Mouse (Mus musculus) ovary, postnatal 10 days (tissue): ENCODE data around the gene Tuba1a.
"Not testable (repeated sequence)": the region's sequence is repeated elsewhere in the genome, so short reads cannot be mapped to it uniquely, and the experiment has no call there.

Experiments
- DNase-seq: peaks from one replicate; pipeline ENCODE4 v3.0.0; 2022; ENCODE audit warnings: low spot score

The Tuba1a gene

DNA sequence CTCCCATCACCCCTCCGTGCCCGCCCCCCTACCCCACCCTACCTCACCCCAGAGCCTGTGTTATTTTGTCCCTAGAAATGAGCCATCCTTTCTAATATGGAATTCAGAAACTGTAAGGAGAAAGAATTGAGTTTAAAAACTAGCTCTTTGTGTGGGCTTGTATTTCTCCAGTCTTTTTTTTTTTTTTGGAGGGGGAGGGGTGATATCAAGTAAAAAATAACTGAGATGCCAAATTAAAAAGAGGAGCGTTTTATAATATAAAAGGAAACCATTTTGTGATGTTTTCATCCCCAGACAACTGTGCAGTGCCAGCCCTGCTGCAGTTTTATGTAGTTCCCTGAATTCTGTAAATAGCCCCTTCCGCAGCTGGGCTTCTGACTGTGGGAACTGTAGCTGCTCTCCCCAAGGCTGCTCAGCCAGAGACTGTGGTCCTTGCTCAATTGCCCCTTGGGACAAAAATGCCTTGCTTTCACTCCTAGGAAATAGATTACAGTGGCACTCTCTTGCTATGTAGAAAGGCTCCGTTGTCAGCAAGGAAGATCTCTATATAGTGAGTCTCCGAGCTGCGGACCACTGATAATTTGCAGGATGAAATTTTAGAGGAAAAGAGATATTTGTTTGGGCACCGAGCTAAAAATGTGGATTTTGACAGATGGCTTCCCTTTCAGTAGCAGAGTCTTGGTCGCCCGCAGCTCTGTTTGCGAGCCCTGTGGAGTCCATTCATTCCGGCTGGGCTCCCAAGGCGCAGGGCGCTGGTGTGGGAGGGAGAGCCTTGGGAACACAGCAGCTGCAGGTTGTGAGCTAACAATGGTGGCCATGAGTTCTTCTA, 1.1 kb upstream of the Tuba1a start:
- DNase-seq = no peak

DNA sequence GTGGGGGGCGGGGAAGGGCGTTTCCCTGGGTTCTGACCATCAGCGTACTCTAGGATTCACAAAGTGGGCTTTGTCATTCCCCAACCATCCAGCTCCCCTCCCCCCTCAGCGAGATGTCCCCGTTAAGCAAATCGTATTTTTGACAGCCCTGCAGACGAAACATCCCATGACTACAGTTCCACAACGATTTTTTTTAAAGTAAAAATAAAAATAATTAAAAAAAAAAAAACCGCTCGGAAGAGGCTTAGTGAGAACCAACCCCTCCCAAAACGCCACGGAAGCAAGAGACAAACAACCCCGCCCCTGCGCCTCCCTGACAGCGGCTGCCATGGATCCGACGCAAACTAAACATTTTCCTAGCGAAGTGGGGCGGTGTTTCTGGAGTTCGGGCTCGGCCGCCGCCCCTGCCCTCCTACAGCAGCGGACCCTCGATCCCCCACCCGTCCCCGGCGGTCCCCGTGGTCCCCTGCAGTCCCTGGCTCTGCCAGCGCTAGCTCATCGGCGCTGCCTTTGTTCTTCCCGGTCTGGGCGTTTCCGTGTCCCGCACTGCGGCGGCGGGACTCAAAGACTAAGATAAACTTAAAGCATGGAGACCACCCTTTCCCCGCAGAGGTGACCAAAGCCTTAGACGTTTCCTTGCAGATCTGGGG, 627 bp downstream of the Tuba1a start:
- no peak for DNase-seq

DNA sequence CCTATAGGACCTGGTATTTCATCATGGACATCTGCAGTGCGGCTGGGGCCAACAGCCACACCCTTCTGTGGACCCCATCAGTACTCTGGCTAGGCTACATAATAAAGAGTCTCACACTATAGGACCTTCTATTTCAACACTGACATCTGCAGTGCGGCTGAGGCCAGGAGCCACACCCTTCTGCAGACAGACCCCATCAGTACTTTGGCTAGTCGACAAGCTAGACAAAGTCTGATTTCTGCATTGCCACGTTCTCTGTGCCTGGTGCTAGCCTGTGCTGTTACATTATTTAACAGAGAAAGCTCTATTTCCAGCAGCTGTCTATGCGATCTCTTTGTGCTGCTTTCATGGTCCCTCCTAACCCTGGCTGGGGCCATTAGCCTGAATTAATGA, 1.4 kb downstream of the Tuba1a start:
- no peak for DNase-seq

DNA sequence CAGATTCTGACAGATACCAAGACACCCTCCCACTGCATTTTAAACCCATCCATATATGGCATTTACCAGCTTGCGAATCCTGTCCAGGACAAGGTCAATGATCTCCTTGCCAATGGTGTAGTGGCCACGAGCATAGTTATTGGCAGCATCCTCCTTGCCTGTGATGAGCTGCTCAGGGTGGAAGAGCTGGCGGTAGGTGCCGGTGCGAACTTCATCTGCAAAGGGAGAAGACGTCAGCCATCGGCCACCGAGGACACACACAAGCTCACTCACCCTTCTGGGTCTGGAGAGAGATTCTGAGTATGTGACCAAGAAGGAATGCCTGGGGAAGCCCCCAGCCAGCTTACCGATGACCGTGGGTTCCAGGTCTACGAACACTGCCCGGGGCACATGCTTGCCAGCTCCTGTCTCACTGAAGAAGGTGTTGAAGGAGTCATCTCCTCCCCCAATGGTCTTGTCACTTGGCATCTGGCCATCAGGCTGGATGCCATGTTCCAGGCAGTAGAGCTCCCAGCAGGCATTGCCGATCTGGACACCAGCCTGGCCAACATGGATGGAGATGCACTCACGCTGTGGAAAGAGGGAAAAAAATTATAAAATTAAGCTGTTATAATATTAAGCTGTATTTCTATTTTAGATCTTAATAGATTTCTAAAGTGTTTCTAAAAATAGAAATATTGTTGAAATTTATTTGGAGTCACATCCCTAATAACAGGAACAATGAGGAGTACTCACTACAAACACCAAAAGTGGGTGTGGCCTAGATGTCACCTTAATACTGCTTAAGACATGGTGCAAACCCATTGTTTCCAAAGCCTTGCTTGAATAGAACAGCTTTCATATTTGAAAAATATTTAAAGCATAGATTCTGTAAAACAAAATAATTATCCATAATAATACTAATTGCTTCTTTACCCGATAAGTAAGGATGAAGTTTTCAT, 2.1 kb downstream of the Tuba1a start:
- not testable (repeated sequence) for DNase-seq

DNA sequence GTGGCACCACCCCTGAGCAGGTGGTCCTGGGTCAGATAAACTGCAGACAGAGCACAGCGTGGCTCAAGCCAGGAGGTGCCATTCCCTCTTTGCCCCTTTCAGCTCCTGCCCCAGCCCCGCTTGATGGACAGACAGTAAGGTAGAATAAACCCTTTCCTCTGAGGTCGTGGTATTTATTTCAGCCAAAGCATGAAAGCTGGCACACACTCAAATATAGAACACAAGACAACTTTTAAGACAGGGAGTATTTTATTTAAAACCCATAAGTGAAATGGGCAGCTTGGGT, 4.0 kb downstream of the Tuba1a start:
- DNase-seq = no peak

DNA sequence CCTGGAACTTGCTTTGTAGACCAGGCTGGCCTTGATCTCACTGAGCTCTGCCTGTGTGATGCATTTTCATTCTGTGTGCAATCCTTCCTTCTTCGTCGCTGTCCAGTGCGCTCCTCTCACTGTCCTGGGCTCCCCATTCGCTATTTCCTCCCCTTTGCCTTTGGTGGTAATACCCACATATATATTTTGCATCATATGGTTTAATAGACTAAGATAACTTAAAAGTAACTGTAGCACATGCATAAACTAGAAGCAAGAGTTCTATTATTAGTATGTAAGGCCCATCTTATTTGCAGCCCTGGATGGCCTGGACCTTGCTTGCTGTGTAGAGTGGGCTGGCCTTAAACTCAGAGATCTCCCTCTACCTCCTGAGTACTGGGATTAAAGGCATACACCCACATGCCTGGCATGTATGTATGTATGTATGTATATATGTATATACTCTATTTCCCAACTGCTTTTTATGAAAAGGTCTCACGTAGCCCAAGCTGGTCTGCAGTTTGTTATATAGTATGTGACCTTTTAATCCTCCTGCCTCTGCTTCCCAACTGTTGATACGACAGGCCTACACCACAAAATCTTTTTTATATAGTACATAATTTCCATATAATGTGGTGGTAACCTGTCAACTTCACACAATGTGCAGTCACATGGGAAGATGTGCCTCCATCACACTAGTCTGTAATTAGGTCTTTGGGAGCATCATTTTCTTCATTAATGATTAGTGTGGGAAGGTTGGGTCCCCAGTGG, 4.5 kb downstream of the Tuba1a start:
- no peak for DNase-seq

DNA sequence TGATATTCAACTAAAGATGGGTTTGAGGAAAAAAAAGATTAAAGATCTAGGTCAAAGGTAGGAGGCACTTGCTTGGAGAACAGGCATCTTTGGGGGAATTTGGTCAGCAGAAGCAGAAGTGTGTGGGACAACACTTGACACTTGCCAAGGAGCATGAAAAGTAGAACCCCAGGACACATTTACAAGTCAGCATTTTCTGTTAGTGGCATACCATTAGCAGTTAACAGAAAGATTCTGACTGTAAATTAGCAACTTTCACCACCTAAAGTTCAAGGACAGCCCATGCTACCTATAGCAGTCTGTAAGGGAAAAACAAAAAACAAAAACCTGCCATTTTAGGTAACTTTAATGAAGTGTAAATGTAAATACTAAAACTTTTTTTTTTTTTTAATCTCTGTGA, 5.1 kb downstream of the Tuba1a start:
- no peak for DNase-seq

DNA sequence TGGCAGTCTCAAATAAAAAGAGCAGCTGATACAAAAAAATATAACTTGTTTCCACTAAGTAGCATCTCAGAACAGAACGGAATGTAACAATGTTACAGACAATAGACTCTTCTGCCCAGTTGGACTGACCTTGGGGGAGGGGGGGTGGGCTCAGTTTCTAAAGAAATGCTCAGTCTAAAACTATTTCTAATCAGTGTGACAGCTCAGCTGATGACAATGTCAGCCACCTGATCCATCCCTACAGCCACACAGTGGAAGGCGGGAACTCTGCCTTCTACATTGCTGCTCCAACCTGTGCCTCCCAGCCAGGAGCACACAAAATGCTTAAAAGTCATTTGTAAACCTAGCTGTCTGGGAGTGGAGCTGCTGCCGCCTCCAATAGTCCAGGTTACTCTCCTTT, 5.6 kb downstream of the Tuba1a start:
- no peak for DNase-seq

DNA sequence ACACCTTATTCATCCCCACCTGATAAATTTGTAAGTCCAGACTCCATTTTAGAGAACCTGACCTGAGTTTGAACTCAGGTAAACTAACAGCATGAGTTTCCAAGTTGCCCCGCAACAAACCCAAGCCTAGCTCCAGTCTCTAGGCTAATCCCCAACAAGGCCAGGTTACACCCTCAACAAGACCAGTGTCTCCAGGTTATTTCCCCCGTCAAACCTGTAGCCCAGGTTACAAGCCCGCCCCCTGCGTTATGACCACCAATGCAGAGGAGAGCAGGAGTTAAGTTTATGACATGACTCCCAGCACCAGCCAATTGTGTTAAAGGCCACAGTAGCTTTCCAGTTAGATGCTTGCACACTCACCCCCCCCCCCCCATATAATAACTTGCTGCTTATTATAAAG, 10.4 kb downstream of the Tuba1a start:
- no peak for DNase-seq

DNA sequence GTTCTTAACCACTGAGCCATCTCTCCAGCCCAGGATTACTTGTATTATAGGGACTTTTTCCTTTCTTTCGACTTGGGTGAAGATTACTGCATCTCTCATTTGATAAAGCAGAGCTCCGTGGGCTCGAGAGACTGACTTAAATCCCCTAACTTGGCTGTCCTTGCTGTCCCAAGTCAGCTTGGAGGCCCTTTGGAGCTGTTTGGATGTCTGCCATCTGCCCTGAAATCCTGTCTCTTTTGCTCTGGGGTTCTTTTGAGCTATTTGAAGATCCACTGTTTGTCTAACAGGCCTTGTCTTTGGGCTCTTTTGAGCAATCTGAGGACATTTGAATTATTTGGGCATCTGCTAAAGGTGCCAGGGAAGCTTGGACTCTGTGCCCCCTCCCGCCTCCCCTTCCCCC, 11.4 kb downstream of the Tuba1a start:
- no peak for DNase-seq

DNA sequence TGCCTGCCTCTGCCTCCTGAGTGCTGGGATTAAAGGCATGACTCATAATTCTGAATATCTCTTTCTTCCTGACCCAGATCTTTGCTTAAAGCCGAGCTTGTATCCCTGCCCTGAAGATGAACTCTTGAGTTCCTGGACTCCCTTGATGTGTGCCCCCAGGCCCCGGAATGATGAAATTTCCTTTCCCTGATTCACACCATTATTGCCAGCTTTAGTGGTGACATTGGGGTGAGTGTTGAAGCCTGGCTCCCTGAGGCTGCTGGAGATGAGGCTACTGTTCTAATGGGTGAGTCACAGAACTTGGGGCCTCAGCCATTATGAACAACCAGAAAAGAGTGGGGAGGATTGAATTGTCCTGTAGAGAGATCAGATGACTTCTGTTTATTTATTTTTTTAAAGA, 12.0 kb downstream of the Tuba1a start:
- no peak for DNase-seq

DNA sequence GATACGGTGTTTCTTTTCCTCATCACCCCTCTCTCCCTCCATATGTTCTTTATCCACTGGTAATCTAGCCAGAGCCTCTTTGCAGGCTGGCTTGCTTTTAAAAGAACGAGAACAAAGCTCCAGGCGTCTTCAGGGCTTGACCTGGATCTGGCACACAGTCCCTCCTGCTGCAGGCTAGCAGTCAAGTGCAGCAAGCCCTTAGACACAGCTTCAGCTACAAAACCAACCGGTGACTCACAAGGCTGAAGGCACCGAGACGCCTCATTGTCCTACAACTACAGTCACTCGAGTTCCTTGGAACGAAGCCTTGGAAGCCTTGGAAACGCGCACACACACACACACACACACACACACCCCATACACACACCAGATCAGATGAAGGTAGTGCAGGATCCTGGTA, 12.7 kb downstream of the Tuba1a start:
- no peak for DNase-seq

DNA sequence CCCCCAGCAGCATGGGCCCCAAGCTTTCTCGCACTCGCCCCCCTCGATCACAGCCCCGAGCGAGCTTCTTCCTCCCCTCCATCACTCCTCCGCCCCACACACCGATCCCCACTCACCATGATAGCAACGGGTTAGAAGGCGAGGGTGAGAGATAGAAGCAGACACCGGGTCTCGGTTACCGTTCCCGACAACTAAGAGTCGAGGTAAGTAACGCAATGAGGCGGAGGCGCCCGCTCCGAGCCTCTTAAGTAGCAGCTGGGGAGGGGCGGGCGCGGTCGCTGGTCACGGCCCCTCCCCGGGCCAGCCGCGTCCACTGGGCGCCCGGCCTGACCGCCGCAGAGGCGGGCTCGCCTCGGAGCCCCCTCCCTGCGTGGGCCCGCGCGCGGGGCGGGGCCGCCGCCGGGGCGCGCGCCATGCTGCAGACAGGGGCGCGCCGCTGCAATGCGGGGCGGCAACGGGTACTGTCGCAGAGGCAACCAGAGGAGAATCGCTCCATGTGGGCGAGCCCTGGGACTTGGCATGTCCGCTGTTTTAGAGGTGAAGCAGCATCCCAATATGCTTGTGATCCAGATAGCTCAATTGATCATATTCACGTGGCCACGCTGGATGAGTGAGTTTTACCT, 19.2 kb downstream of the Tuba1a start, which contains the start of gene Tuba1b:
TSS of gene Tuba1b (minus strand) at position 349 of the 623 bp plus-strand sequence.
- peak; percentile 84 for DNase-seq

DNA sequence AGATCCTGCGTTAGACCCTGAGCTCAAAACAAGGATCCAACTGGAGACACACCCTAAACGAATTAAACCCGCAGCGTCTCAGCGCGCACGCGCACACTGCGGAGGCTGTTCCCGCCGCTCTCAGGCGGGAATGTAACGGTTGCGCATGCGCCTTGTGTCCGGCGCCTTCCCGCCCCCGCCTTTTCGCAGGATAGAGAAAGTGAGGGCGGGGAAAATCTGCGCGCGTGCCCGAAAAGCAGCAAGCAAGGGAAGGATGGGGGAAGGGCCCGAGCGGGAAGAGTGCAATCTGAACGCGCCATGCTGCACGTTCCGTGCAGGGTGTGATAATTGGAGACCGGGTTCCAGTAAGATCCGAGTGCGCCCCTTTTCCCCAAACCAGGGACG, 19.7 kb downstream of the Tuba1a start:
- peak; percentile 84 for DNase-seq

DNA sequence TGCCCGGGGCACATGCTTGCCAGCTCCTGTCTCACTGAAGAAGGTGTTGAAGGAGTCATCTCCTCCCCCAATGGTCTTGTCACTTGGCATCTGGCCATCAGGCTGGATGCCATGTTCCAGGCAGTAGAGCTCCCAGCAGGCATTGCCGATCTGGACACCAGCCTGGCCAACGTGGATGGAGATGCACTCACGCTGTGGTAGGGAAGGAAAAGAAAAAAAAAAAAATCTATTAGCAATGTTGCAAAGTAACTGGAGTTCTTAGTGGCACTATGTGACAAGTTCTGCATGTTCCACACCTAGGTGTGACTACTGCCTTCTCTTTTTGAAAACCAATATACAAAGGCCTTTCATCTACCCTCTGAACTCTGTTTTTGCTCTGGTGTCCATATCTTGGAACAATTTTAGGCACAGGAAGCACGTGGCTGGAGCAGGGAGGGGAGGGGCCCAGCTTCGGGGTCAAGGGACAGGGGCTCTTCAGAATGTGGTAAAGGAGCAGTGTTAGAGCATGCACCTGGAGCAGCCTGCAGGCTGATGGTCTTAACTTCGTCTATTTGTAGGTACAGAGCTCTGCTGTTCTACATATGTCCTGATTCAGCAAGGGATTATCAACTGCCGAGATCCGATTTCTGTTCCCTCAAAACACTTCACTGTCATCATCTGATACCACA, 20.4 kb downstream of the Tuba1a start:
- DNase-seq = not testable (repeated sequence)

DNA sequence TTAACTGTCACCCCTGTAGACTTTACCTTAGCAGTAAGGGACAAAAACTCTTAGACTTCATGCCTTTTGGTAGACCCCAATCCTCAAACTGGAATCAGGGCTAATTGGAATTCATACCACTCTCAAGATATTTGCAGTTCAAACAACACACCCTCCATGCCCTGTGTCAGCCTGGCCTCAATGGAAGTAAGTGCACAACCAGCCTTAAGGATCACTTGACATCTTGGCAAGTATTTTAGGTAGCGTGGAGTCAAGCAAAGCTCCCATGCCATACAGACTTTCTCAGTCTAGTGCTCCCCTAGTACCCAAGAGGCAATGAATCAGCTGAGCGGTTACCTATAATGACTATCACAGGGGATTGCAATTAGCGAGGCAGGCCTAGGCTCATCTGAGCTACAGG, 22.5 kb downstream of the Tuba1a start:
- no peak for DNase-seq

DNA sequence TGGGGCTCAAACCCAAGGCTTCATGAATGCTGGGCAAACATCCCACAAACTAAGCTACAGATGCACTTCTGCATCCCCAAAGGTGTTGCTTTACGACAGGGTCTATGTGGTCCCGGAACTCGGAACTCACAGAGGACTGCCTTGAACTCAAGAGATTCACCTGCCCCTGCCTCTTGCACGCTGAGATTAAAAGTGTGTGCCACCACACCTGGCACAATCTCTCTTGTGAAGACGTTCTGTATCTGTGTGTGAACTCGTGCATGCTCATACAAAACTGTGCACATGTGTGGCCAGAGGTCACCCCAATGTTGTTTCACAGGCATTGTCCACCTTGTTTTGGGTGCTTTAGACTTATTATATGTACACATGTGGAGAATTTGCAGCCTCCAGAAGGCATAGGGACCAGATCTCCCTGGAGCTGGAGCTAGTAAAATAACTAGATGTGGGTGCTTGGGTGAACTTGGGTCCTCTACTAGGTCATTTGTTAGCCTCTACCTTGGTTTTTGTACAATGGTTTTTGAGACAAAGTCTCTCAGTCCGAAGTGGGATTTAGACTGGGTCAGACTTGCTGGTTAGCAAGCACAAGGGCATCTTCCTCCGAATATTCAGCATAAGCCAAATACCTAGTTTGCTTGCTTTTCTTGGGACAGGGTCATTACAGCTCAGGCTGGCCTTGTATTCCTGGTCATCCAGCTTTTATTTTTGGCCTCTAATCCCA, 23.3 kb downstream of the Tuba1a start:
- DNase-seq = no peak

DNA sequence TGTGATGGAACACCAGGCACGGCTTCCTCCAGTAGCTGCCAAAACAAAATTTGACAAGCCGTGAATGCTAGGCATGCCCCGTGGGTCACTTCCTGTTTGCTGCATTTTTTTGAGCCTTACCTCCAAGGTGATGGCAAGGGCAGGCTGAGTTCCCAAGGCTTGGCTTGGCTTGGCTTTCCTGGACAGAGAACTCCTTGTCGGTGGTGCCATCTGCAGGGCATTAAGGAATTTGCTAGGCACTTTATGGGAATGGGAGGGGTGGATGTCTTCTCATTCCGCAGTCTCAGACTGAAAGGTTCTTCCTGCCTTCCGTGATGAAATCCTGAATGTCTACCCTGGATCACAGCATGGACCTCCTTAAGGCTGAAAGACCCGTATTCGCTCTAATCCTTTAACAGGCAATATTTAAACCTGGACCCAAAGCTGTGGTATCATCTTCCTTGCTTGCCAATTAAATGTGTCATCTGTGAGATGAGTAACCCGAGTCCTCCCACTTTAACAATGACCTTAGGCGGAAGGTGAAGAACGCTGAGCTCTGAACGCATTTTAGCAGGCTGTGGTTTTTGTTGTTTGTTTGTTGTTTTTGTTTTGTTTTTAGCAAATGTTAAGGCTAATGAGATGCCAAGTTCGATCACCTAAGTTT, 24.8 kb downstream of the Tuba1a start:
- DNase-seq = no peak

DNA sequence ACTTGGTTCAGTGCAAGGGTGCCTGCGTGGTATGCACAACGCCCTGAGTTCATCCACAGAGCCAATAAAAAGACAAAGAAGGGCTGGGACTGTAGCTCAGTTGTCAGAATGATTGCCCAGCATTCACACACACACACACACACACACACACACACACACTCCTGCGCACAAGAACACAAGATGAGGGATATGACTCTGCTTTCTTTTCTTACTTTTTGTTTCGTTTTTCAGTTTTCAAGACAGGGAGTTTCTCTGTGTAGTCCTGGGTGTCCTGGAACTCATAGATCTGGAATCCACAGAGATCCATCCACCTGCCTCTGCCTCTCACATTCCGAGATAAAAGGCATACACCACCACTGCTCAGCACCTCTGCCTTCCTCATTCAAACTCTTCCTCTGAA, 25.9 kb downstream of the Tuba1a start:
- no peak for DNase-seq

DNA sequence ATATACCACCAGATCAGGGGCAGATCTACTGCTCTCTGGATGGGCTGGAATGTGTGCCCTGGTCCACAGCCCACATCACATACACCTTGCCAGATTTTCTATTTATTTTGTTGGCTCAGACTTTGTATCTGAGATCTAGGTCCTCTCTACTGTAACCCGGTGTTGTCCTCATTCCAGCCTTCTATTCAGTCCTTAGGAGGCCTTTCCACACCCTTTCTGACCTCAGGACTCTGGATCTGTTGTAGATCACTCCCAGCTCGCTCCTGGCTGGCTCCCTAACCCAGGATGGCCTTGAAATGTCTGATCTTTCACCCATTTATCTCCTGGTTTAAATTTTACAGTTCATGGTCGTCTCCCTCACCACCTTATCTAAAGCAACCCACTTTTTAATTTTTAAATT, 28.8 kb downstream of the Tuba1a start:
- DNase-seq = no peak
